Mouse (Mus musculus): ENCODE measurements around the gene Slc9a3r2. TPM values are rescaled to one million over a fixed set of nuclear protein-coding genes. Genes with fewer than 3 reads are reported as not detected.
A peak's percentile ranks its signal among the peaks of the same experiment; 100 is the strongest.

Gene Slc9a3r2
- polyA plus RNA-seq, 2 experiments, result 56.2 to 60.1 TPM

DNA sequence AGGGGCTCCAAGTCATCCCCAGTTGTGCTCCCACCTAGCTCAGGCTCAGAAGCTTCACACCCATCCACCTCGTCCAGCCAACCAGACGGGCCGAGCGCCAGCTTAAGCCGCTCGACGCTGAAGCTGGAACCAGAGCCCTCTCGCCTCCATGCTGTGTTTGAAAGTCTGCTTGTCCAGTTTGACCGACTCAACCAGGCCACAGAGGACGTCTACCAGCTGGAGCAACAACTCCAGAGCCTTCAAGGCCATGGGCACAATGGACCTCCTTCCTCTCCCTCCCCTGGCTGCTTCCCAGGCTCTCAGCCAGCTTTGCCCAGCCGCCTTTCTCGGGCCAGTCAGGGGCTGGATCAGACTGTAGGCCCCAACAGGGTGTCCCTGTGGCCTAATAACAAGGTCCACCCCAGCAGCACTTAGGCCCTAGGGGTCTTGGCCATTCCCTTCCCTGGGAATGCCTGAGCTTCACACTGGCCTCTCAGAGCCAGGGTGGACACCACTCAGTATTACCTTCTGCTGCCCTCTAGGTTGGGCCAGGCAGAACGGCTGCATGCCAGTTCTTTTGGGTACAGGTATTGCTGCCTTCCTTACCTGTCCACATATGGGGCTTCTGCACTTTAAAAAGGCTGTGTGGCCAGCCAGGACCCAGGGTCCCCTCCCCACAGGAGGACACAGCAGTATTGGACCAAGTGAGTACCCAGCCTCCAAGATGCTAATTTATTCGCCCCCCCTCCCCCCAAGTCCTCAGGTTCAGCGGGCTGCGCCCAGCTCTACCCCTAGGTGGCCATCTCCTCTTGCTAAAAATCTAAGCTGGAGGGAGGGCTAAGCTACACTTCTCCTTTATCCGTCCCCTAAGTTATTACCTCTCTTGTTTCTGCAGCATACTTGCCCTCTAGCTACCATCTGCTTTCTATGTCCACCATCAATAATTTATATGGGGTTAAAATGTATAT is 54.7 kb downstream of the Slc9a3r2 start:
- no peak for DNase-seq (ENCODE audit: low spot score)

DNA sequence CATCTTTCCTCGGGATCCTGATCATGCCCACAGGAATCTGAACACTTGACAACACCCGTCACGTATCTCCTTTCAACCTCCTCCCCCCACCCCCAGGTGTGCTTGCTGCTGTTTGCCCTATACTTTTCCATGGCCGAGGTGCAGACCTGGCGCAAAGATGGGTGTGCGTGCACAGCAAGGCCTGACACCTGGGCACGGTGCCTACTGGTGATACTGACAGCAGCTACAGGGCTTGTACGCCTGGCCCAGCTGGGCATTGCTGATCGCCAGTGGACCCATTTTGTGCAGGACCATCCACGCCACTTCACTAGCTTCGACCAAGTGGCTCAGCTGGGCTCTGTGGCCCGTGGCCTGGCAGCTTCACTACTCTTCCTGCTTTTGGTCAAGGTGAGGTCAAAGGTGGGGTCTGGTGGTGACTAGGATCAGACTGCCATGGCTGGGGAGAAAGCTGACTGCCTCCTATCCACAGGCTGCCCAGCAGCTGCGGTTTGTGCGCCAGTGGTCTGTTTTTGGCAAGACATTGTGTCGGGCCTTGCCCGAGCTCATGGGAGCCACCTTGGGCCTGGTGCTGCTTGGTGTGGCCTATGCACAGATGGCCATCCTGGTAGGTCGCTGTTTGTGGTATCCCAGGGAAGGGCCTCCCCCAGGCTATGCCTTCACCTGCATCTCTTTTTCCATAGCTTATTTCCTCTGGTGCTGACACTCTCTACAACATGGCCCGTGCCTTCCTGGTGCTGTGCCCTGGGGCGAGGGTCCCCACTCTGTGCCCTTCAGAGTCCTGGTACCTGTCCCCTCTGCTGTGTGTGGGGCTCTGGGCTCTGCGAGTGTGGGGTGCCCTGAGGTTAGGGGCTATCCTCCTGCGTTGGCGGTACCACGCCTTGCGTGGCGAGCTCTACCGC is 55.9 kb downstream of the Slc9a3r2 start:
- TF ChIP-seq POLR2A (IDR thresholded peaks at IDR 0.05; ENCODE audit: borderline replicate concordance, extremely low read depth, insufficient read depth, insufficient read length), result no peak
- Histone ChIP-seq H3K4me1 (ENCODE audit: control insufficient read depth, insufficient read depth, low read length) (no peaks in the 10 kb centered on the region), H3K9ac (ENCODE audit: low read depth, low read length, severe bottlenecking) (no peak overlapping the region), H3K36me3 (ENCODE audit: control insufficient read depth, insufficient read depth, low read length) (peaks cover 97% of the 10 kb centered on the region), H3K9me3 (ENCODE audit: control insufficient read depth, low read length) (no peaks in the 10 kb centered on the region), H3K27ac (replicated peaks; ENCODE audit: low read depth, low read length) (no peak overlapping the region), H3K4me3 (replicated peaks; ENCODE audit: low read length) (no peak overlapping the region), H3K27me3 (ENCODE audit: control insufficient read depth, insufficient read depth, low read length) (no peaks in the 10 kb centered on the region), H3K4me2 (replicated peaks; ENCODE audit: low read depth, low read length, severe bottlenecking) (no peak overlapping the region)
- DNase-seq (ENCODE audit: low spot score) (no peak), ATAC-seq (ENCODE audit: low FRiP score, low read depth) (no peak)
- WGBS, result 93% methylated on average over 26 of the region's 26 CpGs

More for the DNA sequence above, 54.7 kb downstream of the Slc9a3r2 start:
- peaks cover 100% of the 10 kb centered on the region for H3K36me3 ChIP-seq (ENCODE audit: control insufficient read depth, insufficient read depth, low read length)
- 72% methylated on average over 17 of the region's 17 CpGs for WGBS
- TF ChIP-seq POLR2A (IDR thresholded peaks at IDR 0.05; ENCODE audit: borderline replicate concordance, extremely low read depth, insufficient read depth, insufficient read length), result no peak
- peak; percentile 23; the same call in 1 of the 2 replicates for ATAC-seq (ENCODE audit: low FRiP score, low read depth)
- no peaks in the 10 kb centered on the region for H3K4me1 ChIP-seq (ENCODE audit: control insufficient read depth, insufficient read depth, low read length)
- H3K27me3 ChIP-seq (ENCODE audit: control insufficient read depth, insufficient read depth, low read length), result no peaks in the 10 kb centered on the region
- no peak overlapping the region for H3K27ac ChIP-seq (replicated peaks; ENCODE audit: low read depth, low read length)
- no peak overlapping the region for H3K9ac ChIP-seq (ENCODE audit: low read depth, low read length, severe bottlenecking)
- H3K4me2 ChIP-seq (replicated peaks; ENCODE audit: low read depth, low read length, severe bottlenecking), result no peak overlapping the region
- H3K4me3 ChIP-seq (replicated peaks; ENCODE audit: low read length), result no peak overlapping the region
- no peaks in the 10 kb centered on the region for H3K9me3 ChIP-seq (ENCODE audit: control insufficient read depth, low read length)

DNA sequence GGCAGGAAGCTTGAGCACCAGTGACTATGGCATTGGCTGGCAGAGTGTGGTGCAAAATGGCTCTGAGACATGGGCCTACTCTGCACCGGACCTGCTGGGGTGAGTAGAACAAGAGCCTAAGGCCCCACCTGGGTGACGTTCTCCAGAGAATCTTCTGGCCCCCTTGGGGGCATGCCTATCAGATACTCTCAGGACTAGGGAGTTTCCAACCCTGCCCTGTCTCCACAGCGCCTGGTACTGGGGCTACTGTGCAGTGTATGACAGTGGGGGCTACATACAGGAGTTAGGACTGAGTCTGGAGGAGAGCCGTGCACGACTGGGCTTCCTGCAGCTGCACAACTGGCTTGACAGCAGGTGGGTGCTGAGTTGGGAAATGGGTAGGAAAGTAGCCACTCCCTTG is 56.9 kb downstream of the Slc9a3r2 start:
- H3K9ac ChIP-seq (ENCODE audit: low read depth, low read length, severe bottlenecking), result no peak overlapping the region
- ATAC-seq (ENCODE audit: low FRiP score, low read depth) (no peak), DNase-seq (ENCODE audit: low spot score) (no peak)
- 83% methylated on average over 4 of the region's 5 CpGs for WGBS
- H3K36me3 ChIP-seq (ENCODE audit: control insufficient read depth, insufficient read depth, low read length), result peaks cover 93% of the 10 kb centered on the region
- no peaks in the 10 kb centered on the region for H3K27me3 ChIP-seq (ENCODE audit: control insufficient read depth, insufficient read depth, low read length)
- no peaks in the 10 kb centered on the region for H3K4me1 ChIP-seq (ENCODE audit: control insufficient read depth, insufficient read depth, low read length)
- H3K4me2 ChIP-seq (replicated peaks; ENCODE audit: low read depth, low read length, severe bottlenecking), result no peak overlapping the region
- no peak for TF ChIP-seq POLR2A (IDR thresholded peaks at IDR 0.05; ENCODE audit: borderline replicate concordance, extremely low read depth, insufficient read depth, insufficient read length)
- H3K9me3 ChIP-seq (ENCODE audit: control insufficient read depth, low read length), result no peaks in the 10 kb centered on the region
- no peak overlapping the region for H3K4me3 ChIP-seq (replicated peaks; ENCODE audit: low read length)
- H3K27ac ChIP-seq (replicated peaks; ENCODE audit: low read depth, low read length), result no peak overlapping the region

DNA sequence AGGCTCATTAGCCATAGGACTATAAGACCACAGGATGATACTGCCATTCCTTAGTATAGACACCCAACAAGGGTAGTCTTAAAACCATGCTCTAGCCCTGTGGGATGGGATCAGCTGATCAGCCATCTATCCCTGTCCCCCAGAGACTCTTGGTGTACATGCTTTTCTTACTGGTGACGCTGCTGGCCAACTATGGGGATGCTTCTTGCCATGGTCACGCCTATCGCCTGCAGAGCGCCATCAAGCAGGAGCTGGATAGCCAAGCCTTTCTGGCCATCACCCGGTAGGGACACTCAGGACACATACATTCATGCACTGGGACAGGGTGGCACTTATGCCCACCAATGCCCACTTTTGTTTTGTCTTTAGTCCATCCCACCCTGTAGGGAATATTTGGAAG is 58.4 kb downstream of the Slc9a3r2 start:
- 88% methylated on average over 5 of the region's 5 CpGs for WGBS
- TF ChIP-seq POLR2A (IDR thresholded peaks at IDR 0.05; ENCODE audit: borderline replicate concordance, extremely low read depth, insufficient read depth, insufficient read length), result no peak

DNA sequence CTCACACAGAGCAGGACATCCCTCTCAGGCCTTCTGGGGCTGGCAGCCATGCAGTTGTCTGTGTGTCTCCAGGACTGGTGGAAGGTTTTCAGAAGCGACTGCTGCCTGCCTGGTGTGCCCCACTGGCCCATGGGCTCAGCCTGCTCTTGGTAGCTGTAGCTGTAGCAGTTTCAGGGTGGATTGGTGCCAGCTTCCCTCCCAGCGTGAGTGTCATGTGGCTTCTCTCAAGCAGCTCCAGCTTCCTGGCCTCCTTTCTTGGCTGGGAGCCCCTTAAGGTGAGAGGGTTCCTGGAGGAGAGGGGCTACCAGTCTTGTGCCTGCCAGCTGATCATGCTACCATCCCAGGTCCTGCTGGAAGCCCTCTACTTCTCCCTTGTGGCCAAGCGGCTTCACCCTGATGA is 59.2 kb downstream of the Slc9a3r2 start:
- WGBS, result 94% methylated on average over 3 of the region's 3 CpGs
- no peak for ATAC-seq (ENCODE audit: low FRiP score, low read depth)
- peaks cover 91% of the 10 kb centered on the region for H3K36me3 ChIP-seq (ENCODE audit: control insufficient read depth, insufficient read depth, low read length)

More for the DNA sequence above, 58.4 kb downstream of the Slc9a3r2 start:
- Histone ChIP-seq H3K4me2 (replicated peaks; ENCODE audit: low read depth, low read length, severe bottlenecking) (no peak overlapping the region), H3K36me3 (ENCODE audit: control insufficient read depth, insufficient read depth, low read length) (peaks cover 91% of the 10 kb centered on the region), H3K4me3 (replicated peaks; ENCODE audit: low read length) (no peak overlapping the region), H3K9ac (ENCODE audit: low read depth, low read length, severe bottlenecking) (no peak overlapping the region), H3K4me1 (ENCODE audit: control insufficient read depth, insufficient read depth, low read length) (no peaks in the 10 kb centered on the region), H3K27ac (replicated peaks; ENCODE audit: low read depth, low read length) (no peak overlapping the region), H3K9me3 (ENCODE audit: control insufficient read depth, low read length) (no peaks in the 10 kb centered on the region), H3K27me3 (ENCODE audit: control insufficient read depth, insufficient read depth, low read length) (no peaks in the 10 kb centered on the region)
- DNase-seq (ENCODE audit: low spot score), result no peak
- no peak for ATAC-seq (ENCODE audit: low FRiP score, low read depth)

More for the DNA sequence above, 59.2 kb downstream of the Slc9a3r2 start:
- Histone ChIP-seq H3K27ac (replicated peaks; ENCODE audit: low read depth, low read length) (no peak overlapping the region), H3K4me1 (ENCODE audit: control insufficient read depth, insufficient read depth, low read length) (no peaks in the 10 kb centered on the region), H3K27me3 (ENCODE audit: control insufficient read depth, insufficient read depth, low read length) (no peaks in the 10 kb centered on the region), H3K9ac (ENCODE audit: low read depth, low read length, severe bottlenecking) (no peak overlapping the region), H3K4me3 (replicated peaks; ENCODE audit: low read length) (no peak overlapping the region), H3K4me2 (replicated peaks; ENCODE audit: low read depth, low read length, severe bottlenecking) (no peak overlapping the region), H3K9me3 (ENCODE audit: control insufficient read depth, low read length) (no peaks in the 10 kb centered on the region)
- no peak for DNase-seq (ENCODE audit: low spot score)
- TF ChIP-seq POLR2A (IDR thresholded peaks at IDR 0.05; ENCODE audit: borderline replicate concordance, extremely low read depth, insufficient read depth, insufficient read length), result no peak

Small RNA genes lying within 50 kb of the gene (microRNA-seq; reads per million reads assigned to microRNA genes)
- gene Gm24589, result not detected

Other genes with a start within 250 kb of the Slc9a3r2 start
Only the 30 nearest of the 34 such genes appear.
- 333 and 363 TPM in 2 replicates for gene Rnps1, start 235.8 kb downstream of the Slc9a3r2 start, polyA plus RNA-seq (2012; rRNA removed)
- gene Rnps1, start 235.8 kb downstream of the Slc9a3r2 start, polyA plus RNA-seq (2014; fragmentation: Nextera tagmentation; extraction: Ambion mirVana), result 236 and 254 TPM in 2 replicates
- 48.5 and 51.0 TPM in 2 replicates for gene Eci1, start 223.7 kb downstream of the Slc9a3r2 start, polyA plus RNA-seq (2012; rRNA removed)
- 51.7 and 64.3 TPM in 2 replicates for gene Eci1, start 223.7 kb downstream of the Slc9a3r2 start, polyA plus RNA-seq (2014; fragmentation: Nextera tagmentation; extraction: Ambion mirVana)
- gene Dnase1l2, start 207.2 kb downstream of the Slc9a3r2 start, polyA plus RNA-seq (2012; rRNA removed), result 18.0 and 20.7 TPM in 2 replicates
- gene Dnase1l2, start 207.2 kb downstream of the Slc9a3r2 start, polyA plus RNA-seq (2014; fragmentation: Nextera tagmentation; extraction: Ambion mirVana), result 3.3 and 3.5 TPM in 2 replicates
- 80.6 and 95.0 TPM in 2 replicates for gene E4f1, start 180.0 kb downstream of the Slc9a3r2 start, polyA plus RNA-seq (2012; rRNA removed)
- 16.6 and 19.3 TPM in 2 replicates for gene E4f1, start 180.0 kb downstream of the Slc9a3r2 start, polyA plus RNA-seq (2014; fragmentation: Nextera tagmentation; extraction: Ambion mirVana)
- 37.6 and 49.6 TPM in 2 replicates for gene Pgp, start 179.9 kb downstream of the Slc9a3r2 start, polyA plus RNA-seq (2012; rRNA removed)
- gene Pgp, start 179.9 kb downstream of the Slc9a3r2 start, polyA plus RNA-seq (2014; fragmentation: Nextera tagmentation; extraction: Ambion mirVana), result 52.9 TPM in 2 replicates
- gene Bricd5, start 176.4 kb downstream of the Slc9a3r2 start, polyA plus RNA-seq (2012; rRNA removed), result 0.86 and 0.89 TPM in 2 replicates
- not detected in 2 replicates for gene Bricd5, start 176.4 kb downstream of the Slc9a3r2 start, polyA plus RNA-seq (2014; fragmentation: Nextera tagmentation; extraction: Ambion mirVana)
- 46.3 and 54.9 TPM in 2 replicates for gene Mlst8, start 171.2 kb downstream of the Slc9a3r2 start, polyA plus RNA-seq (2012; rRNA removed)
- gene Mlst8, start 171.2 kb downstream of the Slc9a3r2 start, polyA plus RNA-seq (2014; fragmentation: Nextera tagmentation; extraction: Ambion mirVana), result 27.8 and 29.3 TPM in 2 replicates
- gene Caskin1, start 161.7 kb downstream of the Slc9a3r2 start, polyA plus RNA-seq (2012; rRNA removed), result 18.1 and 23.1 TPM in 2 replicates
- 3.1 and 4.3 TPM in 2 replicates for gene Caskin1, start 161.7 kb downstream of the Slc9a3r2 start, polyA plus RNA-seq (2014; fragmentation: Nextera tagmentation; extraction: Ambion mirVana)
- 308 and 376 TPM in 2 replicates for gene Traf7, start 122.4 kb downstream of the Slc9a3r2 start, polyA plus RNA-seq (2012; rRNA removed)
- 81.3 and 91.0 TPM in 2 replicates for gene Traf7, start 122.4 kb downstream of the Slc9a3r2 start, polyA plus RNA-seq (2014; fragmentation: Nextera tagmentation; extraction: Ambion mirVana)
- gene Rab26, start 116.1 kb downstream of the Slc9a3r2 start, polyA plus RNA-seq (2012; rRNA removed), result 2.0 and 3.0 TPM in 2 replicates
- 4.1 and 6.1 TPM in 2 replicates for gene Rab26, start 116.1 kb downstream of the Slc9a3r2 start, polyA plus RNA-seq (2014; fragmentation: Nextera tagmentation; extraction: Ambion mirVana)
- gene Pkd1, start 100.5 kb downstream of the Slc9a3r2 start, polyA plus RNA-seq (2012; rRNA removed), result 73.6 and 106 TPM in 2 replicates
- gene Pkd1, start 100.5 kb downstream of the Slc9a3r2 start, polyA plus RNA-seq (2014; fragmentation: Nextera tagmentation; extraction: Ambion mirVana), result 49.1 and 50.5 TPM in 2 replicates
- 162 and 199 TPM in 2 replicates for gene Tsc2, start 17.7 kb downstream of the Slc9a3r2 start, polyA plus RNA-seq (2012; rRNA removed)
- gene Tsc2, start 17.7 kb downstream of the Slc9a3r2 start, polyA plus RNA-seq (2014; fragmentation: Nextera tagmentation; extraction: Ambion mirVana), result 62.9 and 70.6 TPM in 2 replicates
- 28.5 and 30.0 TPM in 2 replicates for gene Nthl1, start 17.6 kb downstream of the Slc9a3r2 start, polyA plus RNA-seq (2012; rRNA removed)
- 17.8 and 21.5 TPM in 2 replicates for gene Nthl1, start 17.6 kb downstream of the Slc9a3r2 start, polyA plus RNA-seq (2014; fragmentation: Nextera tagmentation; extraction: Ambion mirVana)
- 0.47 and 0.58 TPM in 2 replicates for gene Npw, start 8.1 kb upstream of the Slc9a3r2 start, polyA plus RNA-seq (2012; rRNA removed)
- gene Npw, start 8.1 kb upstream of the Slc9a3r2 start, polyA plus RNA-seq (2014; fragmentation: Nextera tagmentation; extraction: Ambion mirVana), result 0.33 and 0.41 TPM in 2 replicates
- gene Zfp598, start 19.4 kb upstream of the Slc9a3r2 start, polyA plus RNA-seq (2012; rRNA removed), result 91.4 and 112 TPM in 2 replicates
- 29.9 and 31.8 TPM in 2 replicates for gene Zfp598, start 19.4 kb upstream of the Slc9a3r2 start, polyA plus RNA-seq (2014; fragmentation: Nextera tagmentation; extraction: Ambion mirVana)
- 2.6 and 3.0 TPM in 2 replicates for gene Syngr3, start 39.6 kb upstream of the Slc9a3r2 start, polyA plus RNA-seq (2012; rRNA removed)
- gene Syngr3, start 39.6 kb upstream of the Slc9a3r2 start, polyA plus RNA-seq (2014; fragmentation: Nextera tagmentation; extraction: Ambion mirVana), result 3.1 and 4.9 TPM in 2 replicates
- gene Gfer, start 45.8 kb upstream of the Slc9a3r2 start, polyA plus RNA-seq (2012; rRNA removed), result 27.3 and 34.2 TPM in 2 replicates
- 38.6 and 39.5 TPM in 2 replicates for gene Gfer, start 45.8 kb upstream of the Slc9a3r2 start, polyA plus RNA-seq (2014; fragmentation: Nextera tagmentation; extraction: Ambion mirVana)
- gene Noxo1, start 45.9 kb upstream of the Slc9a3r2 start, polyA plus RNA-seq (2012; rRNA removed), result 9.2 and 11.9 TPM in 2 replicates
- gene Noxo1, start 45.9 kb upstream of the Slc9a3r2 start, polyA plus RNA-seq (2014; fragmentation: Nextera tagmentation; extraction: Ambion mirVana), result 3.8 and 4.5 TPM in 2 replicates
- gene Tbl3, start 57.3 kb upstream of the Slc9a3r2 start, polyA plus RNA-seq (2012; rRNA removed), result 62.1 and 72.1 TPM in 2 replicates
- gene Tbl3, start 57.3 kb upstream of the Slc9a3r2 start, polyA plus RNA-seq (2014; fragmentation: Nextera tagmentation; extraction: Ambion mirVana), result 62.8 and 73.9 TPM in 2 replicates
- 0.85 and 0.98 TPM in 2 replicates for gene Rnf151, start 67.7 kb upstream of the Slc9a3r2 start, polyA plus RNA-seq (2012; rRNA removed)
- gene Rnf151, start 67.7 kb upstream of the Slc9a3r2 start, polyA plus RNA-seq (2014; fragmentation: Nextera tagmentation; extraction: Ambion mirVana), result 0.19 and 0.40 TPM in 2 replicates
- gene Rps2, start 67.8 kb upstream of the Slc9a3r2 start, polyA plus RNA-seq (2012; rRNA removed), result 2,709 and 3,185 TPM in 2 replicates
- 1,651 and 1,722 TPM in 2 replicates for gene Rps2, start 67.8 kb upstream of the Slc9a3r2 start, polyA plus RNA-seq (2014; fragmentation: Nextera tagmentation; extraction: Ambion mirVana)
- gene Ndufb10, start 74.2 kb upstream of the Slc9a3r2 start, polyA plus RNA-seq (2012; rRNA removed), result 178 and 192 TPM in 2 replicates
- gene Ndufb10, start 74.2 kb upstream of the Slc9a3r2 start, polyA plus RNA-seq (2014; fragmentation: Nextera tagmentation; extraction: Ambion mirVana), result 235 and 237 TPM in 2 replicates
- not detected in 2 replicates for gene Rpl3l, start 77.5 kb upstream of the Slc9a3r2 start, polyA plus RNA-seq (2012; rRNA removed)
- 0.19 TPM in 1 of 2 replicates, not detected in the other for gene Rpl3l, start 77.5 kb upstream of the Slc9a3r2 start, polyA plus RNA-seq (2014; fragmentation: Nextera tagmentation; extraction: Ambion mirVana)
- gene Msrb1, start 86.3 kb upstream of the Slc9a3r2 start, polyA plus RNA-seq (2012; rRNA removed), result 36.2 and 44.1 TPM in 2 replicates
- 29.8 and 29.9 TPM in 2 replicates for gene Msrb1, start 86.3 kb upstream of the Slc9a3r2 start, polyA plus RNA-seq (2014; fragmentation: Nextera tagmentation; extraction: Ambion mirVana)
- 5.3 and 8.7 TPM in 2 replicates for gene Hs3st6, start 102.7 kb upstream of the Slc9a3r2 start, polyA plus RNA-seq (2012; rRNA removed)
- gene Hs3st6, start 102.7 kb upstream of the Slc9a3r2 start, polyA plus RNA-seq (2014; fragmentation: Nextera tagmentation; extraction: Ambion mirVana), result 4.9 and 5.6 TPM in 2 replicates
- gene Meiob, start 154.0 kb upstream of the Slc9a3r2 start, polyA plus RNA-seq (2012; rRNA removed), result not detected in 2 replicates
- gene Meiob, start 154.0 kb upstream of the Slc9a3r2 start, polyA plus RNA-seq (2014; fragmentation: Nextera tagmentation; extraction: Ambion mirVana), result not detected in 2 replicates
- 23.9 and 25.7 TPM in 2 replicates for gene Hagh, start 189.8 kb upstream of the Slc9a3r2 start, polyA plus RNA-seq (2012; rRNA removed)
- 29.4 and 35.4 TPM in 2 replicates for gene Hagh, start 189.8 kb upstream of the Slc9a3r2 start, polyA plus RNA-seq (2014; fragmentation: Nextera tagmentation; extraction: Ambion mirVana)
- gene Fahd1, start 200.0 kb upstream of the Slc9a3r2 start, polyA plus RNA-seq (2012; rRNA removed), result 12.8 and 14.8 TPM in 2 replicates
- gene Fahd1, start 200.0 kb upstream of the Slc9a3r2 start, polyA plus RNA-seq (2014; fragmentation: Nextera tagmentation; extraction: Ambion mirVana), result 16.5 and 17.4 TPM in 2 replicates
- 0.10 and 0.24 TPM in 2 replicates for gene Igfals, start 215.7 kb upstream of the Slc9a3r2 start, polyA plus RNA-seq (2012; rRNA removed)
- gene Igfals, start 215.7 kb upstream of the Slc9a3r2 start, polyA plus RNA-seq (2014; fragmentation: Nextera tagmentation; extraction: Ambion mirVana), result 0.08 and 0.18 TPM in 2 replicates
- gene Nubp2, start 236.0 kb upstream of the Slc9a3r2 start, polyA plus RNA-seq (2012; rRNA removed), result 27.4 and 31.2 TPM in 2 replicates
- 54.0 and 55.5 TPM in 2 replicates for gene Nubp2, start 236.0 kb upstream of the Slc9a3r2 start, polyA plus RNA-seq (2014; fragmentation: Nextera tagmentation; extraction: Ambion mirVana)